ENCODE assay signal across 8 mouse cellular contexts in genomic region chr11:104424727-104425416, GRCm38 (mm10). TPM values are rescaled to one million over a fixed set of nuclear protein-coding genes. Genes with fewer than 3 reads are reported as not detected.
DNase-seq lines count a peak whose midpoint lies in the region; ATAC-seq lines count a peak whose summit lies in the region.

No protein-coding gene starts in this region.

- H3K27ac ChIP-seq in midbrain, embryonic 15.5 days, result no peak overlapping the region

- no peak overlapping the region for H3K4me3 ChIP-seq in midbrain, embryonic 15.5 days

- H3K9ac ChIP-seq in midbrain, embryonic 15.5 days, result no peak overlapping the region

- peaks cover 10% of the 10 kb centered on the region; the same call in 1 of the 2 replicates for H3K36me3 ChIP-seq in midbrain, embryonic 15.5 days (replicated peaks)

- no peaks in the 10 kb centered on the region for H3K9me3 ChIP-seq in midbrain, embryonic 15.5 days

- H3K27me3 ChIP-seq in midbrain, embryonic 15.5 days (replicated peaks), result no peaks in the 10 kb centered on the region

- ATAC-seq in midbrain, embryonic 15.5 days (replicated peaks), result no peak

- peak; percentile 60 for DNase-seq in layer of hippocampus, adult 11-12 months (ENCODE audit: low spot score)
- no peak for DNase-seq in layer of hippocampus, adult 8-10 months (ENCODE audit: low spot score in 2 of 2)
- peak; percentile 14 to 47 for DNase-seq in adrenal gland, postnatal 36 days
- DNase-seq in induced T-regulatory cell, adult 2 months (ENCODE audit: low read depth), result peak; percentile 91
- peak; percentile 63 to 72 for DNase-seq in lung, postnatal 4 days
- peak; percentile 77 to 78 for DNase-seq in thymus, postnatal 10 days (ENCODE audit: low spot score in 2 of 2)
- no peak for DNase-seq in urinary bladder, postnatal 14 days (ENCODE audit: low spot score)

- peaks cover 8% of the 10 kb centered on the region for H3K4me1 ChIP-seq in midbrain, embryonic 15.5 days

- 85% methylated on average over 16 of the region's 16 CpGs for WGBS in midbrain, embryonic 15.5 days

- H3K4me2 ChIP-seq in midbrain, embryonic 15.5 days, result no peak overlapping the region

RNA-seq across cellular contexts. Expression of gene Kansl1, which starts 43.8 kb away (rescaled TPM):
- 10 to 100 TPM; 65.0 to 79.8 (median 71.3) TPM for total RNA-seq in layer of hippocampus, adult 8-10 months (2022)
- 10 to 100 TPM; 45.8 to 46.3 TPM for total RNA-seq in adrenal gland, postnatal 36 days (2021)
- polyA plus RNA-seq in midbrain, embryonic 15.5 days (2015; fragmentation: Nextera tagmentation; extraction: Ambion mirVana), result 31.0 and 31.1 TPM in 2 replicates

Comparison
In these comparisons a context has a peak if more than half of its experiments do, and no peak if none do; other contexts are left out.
1. DNase-seq: peak in layer of hippocampus, adult 11-12 months (single experiment), adrenal gland, postnatal 36 days (2 of 2), induced T-regulatory cell, adult 2 months (single experiment), lung, postnatal 4 days (2 of 2) and thymus, postnatal 10 days (2 of 2); none in layer of hippocampus, adult 8-10 months (0 of 2) and urinary bladder, postnatal 14 days (single experiment).